Mouse (Mus musculus) heart, embryonic 15.5 days (tissue): ENCODE measurements around the gene Ihh. TPM values are rescaled to one million over a fixed set of nuclear protein-coding genes. Genes with fewer than 3 reads are reported as not detected.

ENCODE experiments used
- ATAC-seq: fragments of 200-750 bp; cut with Nextera tagmentation; replicated peaks from 2 replicates; pipeline ENCODE4 v1.8.0; 2017; ENCODE audit warnings: low read depth, moderate TSS enrichment; ENCODE audit not compliant: insufficient number of reproducible peaks, insufficient read depth, low FRiP score
- H3K27ac ChIP-seq: fragments of 300-500 bp; sonication (generic); 2 replicates; pipeline ENCODE4 v1.5.1; 2015; ENCODE audit warnings: mild to moderate bottlenecking, inconsistent platforms
- H3K27me3 ChIP-seq: fragments of 300-500 bp; sonication (generic); 2 replicates; pipeline ENCODE4 v1.6.1; 2015; ENCODE audit warnings: inconsistent platforms
- H3K36me3 ChIP-seq: fragments of 300-500 bp; sonication (generic); 2 replicates; pipeline ENCODE4 v1.6.1; 2015; ENCODE audit warnings: mild to moderate bottlenecking, inconsistent platforms
- H3K4me1 ChIP-seq: fragments of 300-500 bp; sonication (generic); replicated peaks from 2 replicates; pipeline ENCODE4 v1.6.1; 2015; ENCODE audit warnings: inconsistent platforms
- H3K4me2 ChIP-seq: fragments of 300-500 bp; sonication (generic); 2 replicates; pipeline ENCODE4 v1.6.1; 2015; ENCODE audit warnings: inconsistent platforms, mild to moderate bottlenecking, moderate library complexity
- H3K4me3 ChIP-seq: fragments of 300-500 bp; sonication (generic); 2 replicates; pipeline ENCODE4 v1.5.1; 2015; ENCODE audit warnings: mild to moderate bottlenecking, inconsistent platforms
- H3K9ac ChIP-seq: fragments of 300-500 bp; sonication (generic); 2 replicates; pipeline ENCODE4 v1.6.1; 2015; ENCODE audit warnings: mild to moderate bottlenecking, inconsistent platforms
- H3K9me3 ChIP-seq: fragments of 300-500 bp; sonication (generic); replicated peaks from 2 replicates; pipeline ENCODE4 v1.6.1; 2016; ENCODE audit warnings: inconsistent platforms
- WGBS: fragments of 180-500 bp; shearing (Covaris S2); methylation state at CpG from one replicate; pipeline ENCODE4 v1.1.7; 2015; ENCODE audit warnings: mixed read lengths; 5-methylcytosine and 5-hydroxymethylcytosine counted together
- polyA plus RNA-seq: library from polyadenylated mRNA; unstranded; fragments of >200 nt; fragmentation: Nextera tagmentation; extraction: Ambion mirVana; gene quantifications from 2 replicates; pipeline ENCODE4 v1.2.1, GENCODE M21; 2015

The Ihh gene
- 0.09 and 0.13 TPM in 2 replicates for polyA plus RNA-seq

DNA sequence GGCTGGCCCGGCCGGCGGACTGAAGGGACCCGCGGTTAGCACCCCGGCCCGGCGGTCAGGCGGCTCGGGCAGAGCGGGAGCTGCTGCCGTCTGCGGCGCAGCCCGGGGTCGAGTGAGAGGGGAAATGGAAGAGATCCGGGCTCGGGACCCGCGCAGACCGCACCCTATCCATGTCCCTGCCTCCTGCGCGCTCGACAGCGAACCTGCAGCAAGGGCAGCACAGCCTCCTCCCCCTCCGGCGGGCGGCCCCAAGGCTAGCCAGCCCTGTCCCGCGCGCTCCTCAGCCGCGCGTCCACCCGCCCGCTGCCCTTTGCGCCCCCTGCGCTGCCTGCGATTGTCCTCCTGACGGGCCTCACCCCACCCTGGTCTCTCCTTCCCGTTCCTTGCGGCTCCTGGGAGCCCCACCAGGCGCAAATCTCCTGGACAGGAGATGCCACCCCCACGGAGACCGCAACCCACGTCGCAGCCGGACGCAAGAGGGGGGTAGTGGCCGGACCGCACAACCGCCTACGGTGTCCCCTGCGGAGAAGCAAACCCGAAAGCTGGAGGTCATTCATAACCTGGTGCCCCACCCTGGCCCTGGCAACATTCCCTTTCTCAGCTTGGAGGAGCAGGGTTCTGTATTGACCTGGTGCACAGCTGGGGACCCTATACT is at the start of gene Ihh:
Gene Ihh (minus strand): TSS at position 117 of the 655 bp plus-strand sequence.
- peak within 1 kb of the TSS; percentile 77 for H3K4me2 ChIP-seq
- H3K27ac ChIP-seq = no peak within 1 kb of the TSS
- H3K9me3 ChIP-seq = no peaks in the 10 kb centered on the region
- no peak for ATAC-seq
- no peaks in the 10 kb centered on the region for H3K36me3 ChIP-seq
- H3K9ac ChIP-seq = 0 out of 2 replicates have a peak within 1 kb of the TSS, but pooled peaks have one; percentile 16
- WGBS = 2% methylated on average over 52 of the region's 55 CpGs
- peaks cover 94% of the 10 kb centered on the region for H3K27me3 ChIP-seq
- peaks cover 44% of the 10 kb centered on the region for H3K4me1 ChIP-seq
- H3K4me3 ChIP-seq = peak within 1 kb of the TSS; percentile 45

GRCm38 (mm10) chr1:75001183-75001582 is 49.7 kb upstream of the Ihh start:
- Histone ChIP-seq H3K4me1 (peaks cover 7% of the 10 kb centered on the region), H3K9ac (no peak overlapping the region), H3K36me3 (no peaks in the 10 kb centered on the region), H3K9me3 (no peaks in the 10 kb centered on the region), H3K27ac (no peak overlapping the region), H3K27me3 (no peaks in the 10 kb centered on the region), H3K4me2 (no peak overlapping the region), H3K4me3 (no peak overlapping the region)
- no peak for ATAC-seq
- WGBS = 55% methylated on average over 6 of the region's 6 CpGs

DNA sequence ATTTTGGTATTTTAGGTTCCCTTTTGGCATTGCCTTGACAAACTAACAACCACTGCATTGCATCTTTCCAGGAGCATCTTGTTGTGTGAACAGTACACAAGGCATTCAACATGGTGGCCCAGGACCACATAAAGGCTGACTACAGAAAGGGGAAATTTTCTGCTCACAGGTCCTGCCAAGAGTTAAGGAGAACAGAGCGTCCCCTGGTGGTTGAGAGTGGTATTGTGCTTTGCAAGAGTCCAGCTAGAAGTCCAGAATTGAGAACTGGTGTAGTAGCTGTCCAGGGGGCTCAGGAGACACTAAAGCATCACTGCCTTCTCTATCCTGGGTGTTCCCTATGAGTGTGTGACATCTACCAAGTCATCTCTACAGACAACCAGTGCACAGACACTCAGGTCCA is 49.0 kb upstream of the Ihh start:
- Histone ChIP-seq H3K27me3 (no peaks in the 10 kb centered on the region), H3K4me1 (no peaks in the 10 kb centered on the region), H3K4me2 (no peak overlapping the region), H3K36me3 (no peaks in the 10 kb centered on the region), H3K9ac (no peak overlapping the region), H3K4me3 (no peak overlapping the region), H3K9me3 (no peaks in the 10 kb centered on the region), H3K27ac (no peak overlapping the region)
- WGBS = 0% methylated on average over 1 of the region's 1 CpGs
- no peak for ATAC-seq

GRCm38 (mm10) chr1:74999173-74999572 is 47.7 kb upstream of the Ihh start:
- H3K4me3 ChIP-seq = no peak overlapping the region
- H3K9ac ChIP-seq = no peak overlapping the region
- ATAC-seq = no peak
- no peaks in the 10 kb centered on the region for H3K27me3 ChIP-seq
- H3K4me1 ChIP-seq = no peaks in the 10 kb centered on the region
- H3K4me2 ChIP-seq = no peak overlapping the region
- no peaks in the 10 kb centered on the region for H3K36me3 ChIP-seq
- 67% methylated on average over 5 of the region's 5 CpGs for WGBS
- H3K27ac ChIP-seq = no peak overlapping the region
- no peaks in the 10 kb centered on the region for H3K9me3 ChIP-seq

GRCm38 (mm10) chr1:74997231-74997630 is 45.8 kb upstream of the Ihh start:
- no peaks in the 10 kb centered on the region for H3K4me1 ChIP-seq
- no peak overlapping the region for H3K27ac ChIP-seq
- no peak overlapping the region for H3K4me2 ChIP-seq
- no peaks in the 10 kb centered on the region for H3K9me3 ChIP-seq
- H3K9ac ChIP-seq = no peak overlapping the region
- WGBS = 70% methylated on average over 2 of the region's 2 CpGs
- H3K27me3 ChIP-seq = no peaks in the 10 kb centered on the region
- H3K4me3 ChIP-seq = no peak overlapping the region
- H3K36me3 ChIP-seq = no peaks in the 10 kb centered on the region
- no peak for ATAC-seq

- Histone ChIP-seq H3K9me3 (no peaks in the 10 kb centered on the region), H3K36me3 (no peaks in the 10 kb centered on the region), H3K27ac (no peak overlapping the region), H3K4me3 (no peak overlapping the region), H3K27me3 (no peaks in the 10 kb centered on the region), H3K9ac (no peak overlapping the region), H3K4me1 (no peaks in the 10 kb centered on the region), H3K4me2 (no peak overlapping the region)
- no peak for ATAC-seq
- 74% methylated on average over 8 of the region's 8 CpGs for WGBS
Observed at GRCm38 (mm10) chr1:74977001-74977400, 25.5 kb upstream of the Ihh start.

- ATAC-seq = no peak
- no peaks in the 10 kb centered on the region for H3K9me3 ChIP-seq
- 90% methylated on average over 1 of the region's 1 CpGs for WGBS
- no peak overlapping the region for H3K9ac ChIP-seq
- H3K4me3 ChIP-seq = no peak overlapping the region
- H3K36me3 ChIP-seq = no peaks in the 10 kb centered on the region
- no peak overlapping the region for H3K4me2 ChIP-seq
- no peaks in the 10 kb centered on the region for H3K4me1 ChIP-seq
- no peaks in the 10 kb centered on the region for H3K27me3 ChIP-seq
- H3K27ac ChIP-seq = no peak overlapping the region
Observed at GRCm38 (mm10) chr1:74975936-74976335, 24.5 kb upstream of the Ihh start.

DNA sequence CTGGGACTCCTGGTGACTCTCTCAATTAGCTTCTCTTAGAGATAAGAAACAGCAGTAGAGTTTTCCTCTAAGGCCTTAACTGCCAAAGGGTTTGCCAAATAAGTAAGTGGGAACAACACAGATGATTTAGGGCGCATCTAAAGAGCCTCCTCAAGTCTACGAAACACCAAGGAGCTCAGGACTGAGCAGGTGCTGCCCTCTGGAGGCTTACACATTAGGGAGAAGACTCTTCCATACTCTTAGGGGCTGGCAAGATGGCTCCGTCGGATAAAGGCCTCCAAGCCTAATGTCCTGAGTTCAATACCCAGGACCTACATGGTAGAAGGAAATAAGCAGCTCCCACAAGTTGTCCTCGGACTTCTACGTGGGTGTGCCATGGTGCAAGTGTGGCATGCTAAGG is 22.1 kb upstream of the Ihh start:
- Histone ChIP-seq H3K4me2 (no peak overlapping the region), H3K9ac (no peak overlapping the region), H3K27me3 (no peaks in the 10 kb centered on the region), H3K36me3 (no peaks in the 10 kb centered on the region), H3K4me3 (no peak overlapping the region), H3K9me3 (no peaks in the 10 kb centered on the region), H3K4me1 (no peaks in the 10 kb centered on the region), H3K27ac (no peak overlapping the region)
- WGBS = 67% methylated on average over 6 of the region's 6 CpGs
- ATAC-seq = no peak

GRCm38 (mm10) chr1:74971353-74972050 is 20.0 kb upstream of the Ihh start:
- Histone ChIP-seq H3K4me3 (no peak overlapping the region), H3K27me3 (no peaks in the 10 kb centered on the region), H3K4me2 (no peak overlapping the region), H3K36me3 (no peaks in the 10 kb centered on the region), H3K4me1 (0 out of 2 replicates have a peak, but pooled peaks cover 2% of the 10 kb centered on the region), H3K9me3 (no peaks in the 10 kb centered on the region), H3K27ac (no peak overlapping the region), H3K9ac (no peak overlapping the region)
- ATAC-seq = no peak
- 62% methylated on average over 4 of the region's 4 CpGs for WGBS

- H3K9me3 ChIP-seq = no peaks in the 10 kb centered on the region
- WGBS = 32% methylated on average over 8 of the region's 8 CpGs
- no peak overlapping the region for H3K4me3 ChIP-seq
- H3K9ac ChIP-seq = no peak overlapping the region
- peaks cover 7% of the 10 kb centered on the region; the same call in 1 of the 2 replicates for H3K4me1 ChIP-seq
- H3K27ac ChIP-seq = no peak overlapping the region
- H3K36me3 ChIP-seq = no peaks in the 10 kb centered on the region
- no peak for ATAC-seq
- H3K27me3 ChIP-seq = peaks cover 8% of the 10 kb centered on the region
- H3K4me2 ChIP-seq = no peak overlapping the region
Observed at GRCm38 (mm10) chr1:74967962-74968580, 16.6 kb upstream of the Ihh start.

DNA sequence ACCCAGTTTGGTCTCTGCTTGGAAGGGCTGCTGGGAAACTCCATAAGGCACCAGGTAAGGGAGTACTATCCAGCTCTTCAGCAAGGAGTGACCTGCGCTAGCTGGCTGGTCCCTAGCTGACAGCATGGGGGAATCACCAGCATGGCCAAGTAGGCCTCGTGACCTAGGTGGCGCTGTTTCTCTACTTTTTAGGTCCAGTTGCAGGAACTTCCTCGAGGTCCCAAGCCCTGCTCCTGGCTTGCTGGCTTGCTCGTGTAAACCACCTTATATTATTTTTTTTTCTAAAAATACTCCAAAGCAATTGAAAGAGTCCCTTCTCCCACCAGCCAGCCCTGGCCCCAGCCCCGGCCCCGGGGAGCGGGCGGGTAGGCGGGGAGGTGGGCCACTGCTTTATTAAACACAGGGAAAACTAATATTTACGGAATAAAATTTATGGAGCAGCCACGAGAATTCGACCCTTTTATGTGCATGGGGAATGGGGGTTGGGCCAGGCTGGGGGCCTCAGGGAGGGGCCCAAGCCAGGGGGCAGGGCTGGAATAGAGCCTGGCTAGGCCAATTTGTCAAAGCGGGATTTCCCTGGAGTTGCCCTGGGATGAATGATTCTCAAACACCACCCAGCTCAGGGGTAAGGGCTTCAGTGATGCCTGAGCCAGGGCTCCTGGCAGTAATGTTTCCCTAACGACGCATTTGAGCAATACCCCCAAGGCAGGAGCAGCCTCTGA is 13.2 kb upstream of the Ihh start:
- Histone ChIP-seq H3K4me1 (peaks cover 7% of the 10 kb centered on the region; the same call in 1 of the 2 replicates), H3K4me2 (peak overlapping the region; percentile 42), H3K9ac (no peak overlapping the region), H3K27me3 (peaks cover 20% of the 10 kb centered on the region), H3K9me3 (no peaks in the 10 kb centered on the region), H3K27ac (no peak overlapping the region), H3K4me3 (peak overlapping the region; percentile 14; the same call in 1 of the 2 replicates), H3K36me3 (no peaks in the 10 kb centered on the region)
- WGBS = 16% methylated on average over 16 of the region's 16 CpGs
- peak; percentile 58; the same call in 1 of the 2 replicates for ATAC-seq
